ENCODE assay signal across 20 mouse cellular contexts in genomic region chr13:67652496-67652895, GRCm38 (mm10). TPM values are rescaled to one million over a fixed set of nuclear protein-coding genes. Genes with fewer than 3 reads are reported as not detected.
"Had no signal": no experiment of that assay in that cellular context is flagged by ENCODE, and none has a peak within 500 bp of the region (broad histone marks: within the 10 kb centered on the region; RNA-seq: fewer than 3 reads in every experiment).

No protein-coding gene starts in this region.

- H3K9ac ChIP-seq: lung, embryonic 14.5 days; midbrain, embryonic 12.5 days; neural tube, embryonic 12.5 days; stomach, embryonic 15.5 days had no signal

- H3K4me1 ChIP-seq: midbrain, embryonic 10.5 days; midbrain, embryonic 12.5 days; neural tube, embryonic 12.5 days; stomach, embryonic 15.5 days had no signal

- H3K27me3 ChIP-seq: midbrain, embryonic 12.5 days; neural tube, embryonic 12.5 days; stomach, embryonic 15.5 days had no signal

- H3K4me3 ChIP-seq: midbrain, embryonic 10.5 days; midbrain, embryonic 12.5 days; myocyte; neural tube, embryonic 12.5 days; stomach, embryonic 15.5 days had no signal

- DNase-seq: lung, adult 18-20 months; lung, embryonic 14.5 days; lung, postnatal 10 days; lung, postnatal 4 days; midbrain, embryonic 14.5 days; right cerebral cortex, postnatal 14 days; thymus, adult 2 months; thymus, postnatal 14 days; thymus, postnatal 36 days had no signal

- H3K36me3 ChIP-seq: midbrain, embryonic 10.5 days; midbrain, embryonic 12.5 days; neural tube, embryonic 12.5 days; stomach, embryonic 15.5 days had no signal

- H3K27ac ChIP-seq: midbrain, embryonic 10.5 days; midbrain, embryonic 12.5 days; neural tube, embryonic 12.5 days; stomach, embryonic 15.5 days; stomach, postnatal 0 days had no signal

- H3K9me3 ChIP-seq: midbrain, embryonic 10.5 days; midbrain, embryonic 12.5 days; neural tube, embryonic 12.5 days; stomach, embryonic 15.5 days had no signal

RNA-seq across cellular contexts. Expression of gene Gm49345, which starts 14.9 kb away (rescaled TPM):
- total RNA-seq: megakaryocyte, adult 5-6 weeks; megakaryocyte-erythroid progenitor cell, adult 5-6 weeks; neutrophil, adult 5-6 weeks had no signal
- polyA plus RNA-seq: lung, embryonic 14.5 days; midbrain, embryonic 10.5 days; midbrain, embryonic 14.5 days; midbrain, embryonic 16.5 days; neural tube, embryonic 12.5 days; stomach, embryonic 15.5 days; testis, adult 2 months had no signal
